Mouse (Mus musculus) thymus, adult 2 months (tissue): ENCODE measurements around the gene Pkm.

ENCODE experiments used
- CTCF ChIP-seq: fragments of 200-500 bp; IDR thresholded peaks from 2 replicates; pipeline ENCODE4 v1.5.1; 2012; ENCODE audit warnings: mild to moderate bottlenecking, control low read depth, low read length, moderate library complexity, borderline replicate concordance; ENCODE audit not compliant: control insufficient read depth, poor library complexity, insufficient read depth; ENCODE audit errors: extremely low read depth
- POLR2A ChIP-seq: fragments of 200-500 bp; IDR thresholded peaks from 2 replicates; pipeline ENCODE4 v1.6.1; 2012; ENCODE audit warnings: mild to moderate bottlenecking, low read length, control low read depth, moderate library complexity; ENCODE audit not compliant: control insufficient read depth, poor library complexity, insufficient read depth; ENCODE audit errors: extremely low read depth

DNA sequence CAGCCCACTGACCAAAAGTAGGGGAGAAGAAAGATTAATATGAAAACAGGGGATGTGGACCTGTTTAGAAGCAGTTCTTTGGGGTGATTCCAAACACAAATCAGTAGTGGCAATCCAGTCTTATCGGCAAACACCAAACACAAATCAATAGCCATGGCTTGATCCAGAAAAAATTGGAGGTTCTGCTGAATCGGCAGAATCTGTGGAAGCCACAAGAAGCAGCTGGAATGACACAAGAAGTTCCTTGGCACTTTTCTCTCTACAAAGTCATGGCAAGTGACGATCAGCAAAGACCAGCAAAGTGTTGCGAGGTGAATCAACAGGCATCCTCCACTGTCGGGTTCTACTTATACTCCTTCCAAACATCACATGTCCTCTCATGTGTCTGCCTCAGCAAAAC, 65.0 kb downstream of the Pkm start:
- TF ChIP-seq POLR2A (no peak), CTCF (no peak)
